Mouse (Mus musculus): Measurements from ENCODE around the gene Smyd1.

Smyd1 gene

GRCm38 (mm10) chr6:71208691-71209090 is 113.3 kb downstream of the Smyd1 start:
- DNase-seq (ENCODE audit: low spot score in 2 of 2) = no peak

GRCm38 (mm10) chr6:71204166-71204565 is 117.9 kb downstream of the Smyd1 start:
- DNase-seq (ENCODE audit: low spot score in 2 of 2) = no peak

- no peak for DNase-seq (ENCODE audit: low spot score in 2 of 2)
Observed at GRCm38 (mm10) chr6:71203674-71204073, 118.4 kb downstream of the Smyd1 start.

- no peak for DNase-seq (ENCODE audit: low spot score in 2 of 2)
Observed at GRCm38 (mm10) chr6:71201925-71202324, 120.1 kb downstream of the Smyd1 start.

GRCm38 (mm10) chr6:71199612-71200011 is 122.4 kb downstream of the Smyd1 start, which contains the start of gene Fabp1:
Fabp1 (plus strand) TSS chr6:71199827.
- no peak for DNase-seq (ENCODE audit: low spot score in 2 of 2)

- DNase-seq (ENCODE audit: low spot score in 2 of 2) = no peak
Observed at GRCm38 (mm10) chr6:71197636-71198535, 124.1 kb downstream of the Smyd1 start.

GRCm38 (mm10) chr6:71196107-71196506 is 125.9 kb downstream of the Smyd1 start:
- DNase-seq (ENCODE audit: low spot score in 2 of 2) = no peak

GRCm38 (mm10) chr6:71193151-71193740 is 128.8 kb downstream of the Smyd1 start:
- DNase-seq (ENCODE audit: low spot score in 2 of 2) = no peak

- no peak for DNase-seq (ENCODE audit: low spot score in 2 of 2)
Observed at GRCm38 (mm10) chr6:71190501-71190900, 131.5 kb downstream of the Smyd1 start.

DNA sequence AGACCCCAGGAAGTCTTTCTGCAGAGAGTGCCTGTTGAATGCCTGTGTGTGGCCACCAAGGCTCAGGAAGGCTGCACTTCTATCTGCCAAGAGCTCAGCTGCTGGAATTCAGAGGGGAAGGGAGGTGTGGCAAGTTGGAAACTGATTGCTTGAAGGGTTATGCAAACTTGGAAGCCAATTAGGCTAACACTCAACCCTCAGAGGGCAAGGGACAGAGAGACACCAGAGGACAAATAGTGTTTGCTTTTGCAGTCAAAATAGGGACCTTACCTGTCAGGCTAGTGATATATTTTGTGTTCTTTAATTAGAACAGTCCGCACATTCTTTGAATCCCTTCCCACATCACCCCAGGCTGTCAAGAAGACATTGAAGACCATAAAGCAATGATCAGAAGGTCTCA is 132.5 kb downstream of the Smyd1 start:
- no peak for DNase-seq (ENCODE audit: low spot score in 2 of 2)

DNA sequence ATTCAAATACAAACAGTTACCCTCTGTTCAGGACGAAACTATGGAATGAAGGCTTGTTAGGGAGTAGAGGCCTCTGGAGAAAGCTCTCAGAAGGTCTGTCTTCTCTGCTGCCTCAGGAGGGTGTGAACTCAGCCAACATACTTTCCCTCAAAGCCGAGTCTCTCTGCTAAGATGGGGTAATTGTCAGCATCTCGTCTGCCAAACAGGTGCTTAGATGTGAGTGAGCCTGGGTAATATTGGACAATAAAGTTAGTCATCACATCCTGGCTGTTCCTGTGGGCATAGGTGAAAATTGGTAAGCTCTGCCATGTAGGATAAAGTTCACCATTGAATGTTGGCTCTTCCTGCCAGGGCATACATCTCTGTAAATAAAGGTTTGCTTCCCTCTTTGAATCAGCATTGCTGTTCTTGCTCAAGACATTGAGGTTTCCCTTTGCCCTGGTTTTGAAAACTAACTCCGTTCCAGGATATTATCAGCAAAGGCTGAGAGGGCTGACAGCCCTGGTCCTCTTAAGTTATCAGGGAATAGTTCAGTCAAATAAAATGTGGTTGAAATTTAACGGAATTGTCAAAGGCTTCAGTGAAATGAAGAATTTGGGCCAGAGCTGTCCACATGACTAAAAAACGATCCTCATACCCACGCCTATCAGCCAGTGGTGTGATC is 137.0 kb downstream of the Smyd1 start:
- DNase-seq (ENCODE audit: low spot score in 2 of 2) = no peak

DNA sequence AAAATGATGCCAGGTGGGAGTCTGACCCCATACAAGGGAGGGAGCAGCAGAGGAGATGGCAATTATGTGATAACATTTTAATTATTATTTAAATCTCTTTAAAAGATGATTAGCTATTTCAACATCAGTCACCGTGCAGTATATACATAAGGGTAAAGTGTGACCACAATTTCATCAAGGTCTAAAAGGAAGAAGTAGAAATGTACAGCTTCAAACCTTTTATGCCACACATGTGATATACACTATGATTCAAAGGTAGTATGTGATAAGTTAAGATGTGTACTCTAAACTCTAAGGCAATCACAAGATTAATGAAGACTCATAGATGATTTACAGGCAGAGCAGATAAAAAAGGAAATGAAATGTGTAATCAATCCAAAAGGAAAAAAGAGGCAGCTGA is 141.4 kb downstream of the Smyd1 start:
- DNase-seq (ENCODE audit: low spot score in 2 of 2) = no peak

DNA sequence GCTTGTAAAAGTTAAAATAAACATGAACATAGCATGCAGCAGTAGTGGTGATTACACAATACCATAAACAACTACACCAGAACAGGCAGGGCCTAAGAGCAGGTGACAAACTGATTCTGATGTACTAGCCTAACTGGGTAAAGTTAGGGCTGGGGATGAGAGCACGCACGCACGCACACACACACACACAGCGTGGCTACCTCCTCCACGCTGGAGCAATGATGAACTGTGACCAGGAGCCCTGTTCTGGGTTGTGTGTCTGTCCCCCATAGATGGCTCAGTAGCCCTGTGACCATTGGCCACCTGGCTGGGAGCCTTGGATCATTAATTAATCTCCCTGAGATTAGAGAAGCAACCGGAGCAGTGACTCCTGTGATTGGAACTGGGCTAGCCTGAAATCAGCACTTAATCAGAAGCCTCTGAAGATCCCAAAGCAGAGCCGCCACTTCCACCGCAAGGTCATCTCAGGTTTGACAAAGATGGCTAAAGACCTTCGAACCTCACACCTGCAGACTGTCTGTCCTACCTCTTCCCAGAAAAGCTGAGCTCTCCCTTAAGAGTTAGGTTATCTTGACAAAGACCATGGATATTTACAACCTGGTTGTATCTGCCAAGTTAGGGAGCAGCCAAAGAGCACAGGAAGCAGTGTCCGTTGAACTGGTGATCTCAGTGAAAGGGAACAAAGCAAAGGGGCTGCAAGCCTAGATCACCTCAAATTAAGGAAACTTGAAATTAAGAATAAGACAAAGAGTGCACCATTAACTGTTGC is 149.0 kb downstream of the Smyd1 start:
- DNase-seq (ENCODE audit: low spot score in 2 of 2) = no peak

DNA sequence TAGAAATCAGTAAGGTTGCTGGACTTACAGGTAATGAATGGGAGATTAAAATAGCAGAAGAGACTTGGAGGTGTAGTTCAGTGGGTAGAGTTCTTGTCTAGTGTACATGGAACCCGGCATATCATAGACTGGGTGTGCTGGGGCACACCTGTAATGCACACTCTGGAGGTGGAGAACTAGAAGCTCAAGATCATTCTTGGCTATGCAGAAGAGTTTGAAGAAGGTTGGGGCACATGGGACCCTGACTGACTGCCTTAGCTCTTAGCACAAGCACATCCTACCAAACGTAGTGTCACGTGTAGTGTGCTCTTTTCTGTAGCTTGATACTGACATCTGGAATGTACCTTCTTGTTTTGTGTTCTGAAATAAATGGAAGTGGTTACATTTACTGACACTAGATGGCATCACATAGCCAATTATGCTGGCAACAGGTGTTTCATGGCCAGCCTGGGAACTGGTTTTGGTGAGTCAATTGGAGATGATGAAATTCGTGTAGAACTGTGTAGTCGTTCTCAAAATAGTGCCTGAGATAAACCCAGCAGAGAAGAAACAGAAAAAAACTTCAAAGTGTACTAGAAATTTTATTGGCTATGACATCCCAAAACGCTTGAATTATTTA is 155.4 kb downstream of the Smyd1 start:
- no peak for DNase-seq (ENCODE audit: low spot score in 2 of 2)

GRCm38 (mm10) chr6:71164394-71164793 is 157.6 kb downstream of the Smyd1 start:
- no peak for DNase-seq (ENCODE audit: low spot score in 2 of 2)
